Mouse (Mus musculus) limb, embryonic 12.5 days (tissue): ENCODE data around the gene Nrip3. TPM values are rescaled to one million over a fixed set of nuclear protein-coding genes. Genes with fewer than 3 reads are reported as not detected.

Source experiments
- ATAC-seq: fragments of 200-750 bp; cut with Nextera tagmentation; 2 replicates; pipeline ENCODE4 v1.8.0; 2017; ENCODE audit warnings: low read depth, moderate TSS enrichment; ENCODE audit not compliant: insufficient number of reproducible peaks, insufficient read depth, low FRiP score, low TSS enrichment
- H3K27ac ChIP-seq: fragments of 300-500 bp; sonication (generic); 2 replicates; pipeline ENCODE4 v1.5.1; 2016; ENCODE audit warnings: mild to moderate bottlenecking, moderate library complexity
- H3K27me3 ChIP-seq: fragments of 300-500 bp; sonication (generic); 2 replicates; pipeline ENCODE4 v1.6.1; 2016; ENCODE audit warnings: mild to moderate bottlenecking, moderate library complexity
- H3K36me3 ChIP-seq: fragments of 300-500 bp; sonication (generic); 2 replicates; pipeline ENCODE4 v1.6.1; 2016; ENCODE audit warnings: mild to moderate bottlenecking, moderate library complexity
- H3K4me1 ChIP-seq: fragments of 300-500 bp; sonication (generic); replicated peaks from 2 replicates; pipeline ENCODE4 v1.6.1; 2016
- H3K4me2 ChIP-seq: fragments of 300-500 bp; sonication (generic); 2 replicates; pipeline ENCODE4 v1.6.1; 2016; ENCODE audit warnings: mild to moderate bottlenecking, moderate library complexity
- H3K4me3 ChIP-seq: fragments of 300-500 bp; sonication (generic); replicated peaks from 2 replicates; pipeline ENCODE4 v1.5.1; 2016; ENCODE audit warnings: mild to moderate bottlenecking
- H3K9ac ChIP-seq: fragments of 300-500 bp; sonication (generic); replicated peaks from 2 replicates; pipeline ENCODE4 v1.6.1; 2016; ENCODE audit warnings: mild to moderate bottlenecking, moderate library complexity
- H3K9me3 ChIP-seq: fragments of 300-500 bp; sonication (generic); 2 replicates; pipeline ENCODE4 v1.6.1; 2016; ENCODE audit warnings: mild to moderate bottlenecking, moderate library complexity
- WGBS: fragments of 180-500 bp; shearing (Covaris S2); methylation state at CpG from one replicate; pipeline ENCODE4 v1.1.7; 2016; 5-methylcytosine and 5-hydroxymethylcytosine counted together
- polyA plus RNA-seq: library from polyadenylated mRNA; unstranded; fragments of >200 nt; fragmentation: Nextera tagmentation; extraction: Ambion mirVana; gene quantifications from 2 replicates; pipeline ENCODE4 v1.2.1, GENCODE M21; 2016

Gene Nrip3
- polyA plus RNA-seq, 1 experiment from 2014 or later: 0.16 TPM

DNA sequence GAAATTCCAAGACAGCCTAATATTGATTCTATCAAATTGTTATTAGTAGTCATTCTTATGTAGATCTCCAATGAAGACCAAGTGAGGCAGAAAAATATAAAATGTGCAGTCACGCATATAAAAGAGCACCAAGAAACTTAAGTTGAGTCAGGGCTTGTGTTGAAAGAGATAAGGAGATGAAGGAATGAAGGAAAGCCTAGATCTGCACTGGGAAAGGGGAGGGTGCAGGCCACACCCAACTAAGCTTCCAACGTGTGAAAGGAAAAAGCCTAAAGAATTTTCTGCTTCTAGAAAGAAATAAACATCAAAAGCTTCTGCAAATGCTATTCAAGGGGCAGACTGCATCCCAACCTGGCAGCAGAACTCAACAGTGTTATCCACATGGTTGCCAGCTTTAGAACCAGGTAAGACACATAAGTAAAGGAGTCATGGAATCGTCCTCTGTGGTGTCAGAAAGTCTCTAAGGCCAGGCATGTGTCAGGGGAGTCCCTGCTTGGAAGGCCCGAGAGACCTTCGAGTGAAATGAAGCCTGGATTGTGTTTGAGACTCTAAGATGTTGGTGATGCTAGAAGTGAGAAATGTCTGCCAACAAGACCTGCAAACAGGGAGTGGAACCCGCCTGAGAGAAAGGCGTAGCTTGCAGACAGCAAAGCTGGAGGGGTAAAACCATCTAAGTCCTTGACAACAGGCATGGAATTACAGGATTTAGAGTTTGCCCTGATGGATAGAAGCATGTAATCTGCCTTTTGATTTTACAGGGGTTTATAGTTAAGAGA lies 14.1 kb downstream of the Nrip3 start:
- no peak for ATAC-seq
- H3K27me3 ChIP-seq: no peaks in the 10 kb centered on the region; the same call in 1 of the 2 replicates
- H3K36me3 ChIP-seq: no peaks in the 10 kb centered on the region
- no peak overlapping the region for H3K4me3 ChIP-seq
- no peak overlapping the region for H3K27ac ChIP-seq
- H3K4me2 ChIP-seq: no peak overlapping the region
- H3K9ac ChIP-seq: no peak overlapping the region
- no peaks in the 10 kb centered on the region for H3K9me3 ChIP-seq
- H3K4me1 ChIP-seq: no peaks in the 10 kb centered on the region
- WGBS: 83% methylated on average over 7 of the region's 7 CpGs

DNA sequence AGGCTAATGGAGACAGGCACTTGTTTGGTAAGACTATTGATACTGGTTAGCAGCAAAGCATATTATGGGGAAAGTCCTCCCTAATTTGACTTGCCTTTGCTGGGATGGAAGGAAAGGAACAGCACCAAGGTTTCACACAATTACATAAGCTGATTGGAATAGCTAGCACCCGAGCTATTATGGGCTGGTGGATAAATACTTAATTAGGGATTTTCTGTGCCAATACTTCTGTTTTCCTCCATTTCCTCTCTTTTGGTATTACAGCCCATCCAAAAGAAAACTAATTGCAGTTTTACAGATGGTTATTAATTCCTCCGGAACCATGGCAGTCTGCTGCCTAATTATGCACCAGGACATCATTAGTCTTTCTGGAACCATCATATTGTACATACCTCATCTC lies 17.8 kb downstream of the Nrip3 start:
- Histone ChIP-seq H3K4me1 (no peaks in the 10 kb centered on the region), H3K27me3 (no peaks in the 10 kb centered on the region; the same call in 1 of the 2 replicates), H3K27ac (no peak overlapping the region), H3K9me3 (no peaks in the 10 kb centered on the region), H3K4me3 (no peak overlapping the region), H3K9ac (no peak overlapping the region), H3K36me3 (no peaks in the 10 kb centered on the region), H3K4me2 (no peak overlapping the region)
- WGBS: 68% methylated on average over 2 of the region's 2 CpGs
- no peak for ATAC-seq

DNA sequence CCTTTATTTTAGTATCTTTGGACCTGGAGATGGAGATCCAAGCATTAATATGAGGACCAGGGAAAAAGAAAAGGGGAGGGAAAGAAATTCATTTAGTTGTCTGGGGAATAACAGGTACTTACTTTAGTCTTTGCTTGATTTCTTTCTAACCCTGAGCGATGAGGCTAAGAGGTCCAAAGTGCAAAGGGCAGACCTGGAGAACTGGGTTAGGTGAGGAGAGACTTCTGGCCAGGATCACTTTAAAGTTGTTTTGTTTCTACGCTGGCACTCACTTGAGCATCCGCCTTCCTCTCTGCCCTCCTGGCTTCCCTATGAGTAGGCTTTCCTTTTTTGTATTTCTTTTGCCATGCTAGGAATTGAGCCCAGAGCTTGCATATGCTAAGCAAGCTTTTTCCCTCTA lies 25.5 kb downstream of the Nrip3 start:
- Histone ChIP-seq H3K9me3 (no peaks in the 10 kb centered on the region), H3K9ac (no peak overlapping the region), H3K4me1 (peaks cover 14% of the 10 kb centered on the region), H3K4me3 (no peak overlapping the region), H3K36me3 (no peaks in the 10 kb centered on the region), H3K4me2 (no peak overlapping the region), H3K27me3 (no peaks in the 10 kb centered on the region), H3K27ac (no peak overlapping the region)
- ATAC-seq: no peak
- WGBS: 92% methylated on average over 3 of the region's 3 CpGs

DNA sequence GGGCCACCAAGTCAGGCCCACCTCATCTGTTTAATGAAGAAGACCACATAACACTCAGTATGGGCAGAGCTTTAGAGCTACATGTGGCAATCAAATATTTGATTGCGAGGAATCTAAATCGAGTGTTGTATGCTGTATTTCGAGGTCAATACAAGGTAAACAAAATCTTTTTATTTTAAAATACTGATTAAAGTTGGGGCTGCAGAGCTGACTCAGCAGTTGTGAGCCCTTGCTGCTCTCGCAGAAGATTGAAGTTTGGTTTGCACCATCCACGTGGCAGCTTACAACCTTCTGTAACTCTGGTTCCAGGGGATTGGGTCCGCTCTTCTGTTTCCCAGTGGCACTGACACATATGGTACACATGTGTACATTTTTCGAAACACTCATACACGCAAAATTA lies 27.8 kb downstream of the Nrip3 start:
- Histone ChIP-seq H3K27ac (no peak overlapping the region), H3K36me3 (no peaks in the 10 kb centered on the region), H3K9ac (no peak overlapping the region), H3K4me2 (no peak overlapping the region), H3K4me3 (no peak overlapping the region), H3K27me3 (no peaks in the 10 kb centered on the region), H3K4me1 (peaks cover 17% of the 10 kb centered on the region), H3K9me3 (no peaks in the 10 kb centered on the region)
- WGBS: 84% methylated on average over 8 of the region's 8 CpGs
- ATAC-seq: no peak

DNA sequence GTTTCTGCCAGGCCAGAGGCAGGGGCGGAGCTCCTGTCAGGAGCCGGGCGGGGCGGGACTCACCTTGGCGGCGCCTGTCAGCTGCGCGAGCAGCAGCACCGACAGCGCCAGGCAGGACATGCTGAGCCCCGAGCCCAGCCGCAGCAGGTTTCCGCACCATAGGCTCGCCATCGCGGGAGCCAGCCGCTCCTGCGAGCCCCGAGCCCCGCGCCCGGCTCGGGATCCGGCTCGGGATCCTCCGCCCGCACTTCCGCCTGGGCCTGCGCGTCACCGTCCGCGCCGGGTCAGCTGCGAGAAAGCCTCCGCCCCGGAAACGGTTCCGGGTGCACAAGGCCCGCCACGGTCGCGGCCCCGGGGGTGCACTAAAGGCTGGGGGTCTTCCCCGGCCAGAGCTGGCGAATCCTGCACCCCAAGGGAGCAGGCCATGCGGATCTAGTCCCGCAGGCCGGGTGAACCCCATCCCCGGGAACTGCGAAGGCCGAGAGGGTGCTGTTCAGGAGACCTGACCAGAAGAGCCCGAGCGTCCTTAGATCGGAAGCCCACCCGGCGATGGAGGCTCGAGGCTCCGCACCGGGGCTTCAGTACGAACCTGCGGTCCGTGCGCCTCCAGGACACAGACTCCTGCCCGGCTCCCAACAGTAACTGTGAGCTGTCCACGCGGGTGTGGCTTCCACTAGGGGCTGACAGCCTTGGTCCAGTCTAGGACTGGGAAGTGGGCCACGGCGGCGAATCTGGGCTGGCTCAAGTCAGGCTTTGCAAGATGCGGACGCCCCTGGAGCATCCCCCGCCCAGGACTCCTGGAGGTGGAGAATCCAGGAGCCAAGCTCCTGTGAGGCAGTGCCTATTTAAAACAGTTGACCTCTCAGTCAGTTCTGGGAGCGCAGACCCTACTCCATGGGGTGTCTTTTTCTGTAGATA lies 29.6 kb downstream of the Nrip3 start, which contains the start of gene Tmem9b:
Tmem9b (minus strand) TSS at position 868 of the 918 bp plus-strand sequence.
- H3K9me3 ChIP-seq: no peaks in the 10 kb centered on the region
- whole genome bisulfite sequencing: under 1% methylated on average over 74 of the region's 74 CpGs
- peak within 1 kb of the TSS; percentile 84 for H3K4me3 ChIP-seq
- peaks cover 17% of the 10 kb centered on the region for H3K4me1 ChIP-seq
- peak within 1 kb of the TSS; percentile 89 for H3K9ac ChIP-seq
- peak within 1 kb of the TSS; percentile 90 for H3K4me2 ChIP-seq
- peak; percentile 81 for ATAC-seq
- no peaks in the 10 kb centered on the region for H3K27me3 ChIP-seq
- H3K27ac ChIP-seq: peak within 1 kb of the TSS; percentile 72
- H3K36me3 ChIP-seq: no peaks in the 10 kb centered on the region

GRCm38 (mm10) chr7:109751427-109752007 lies 30.3 kb downstream of the Nrip3 start:
- WGBS: 5% methylated on average over 13 of the region's 13 CpGs
- peaks cover 17% of the 10 kb centered on the region for H3K4me1 ChIP-seq
- peak overlapping the region; percentile 72; the same call in 1 of the 2 replicates for H3K27ac ChIP-seq
- H3K4me2 ChIP-seq: peak overlapping the region; percentile 90
- H3K36me3 ChIP-seq: no peaks in the 10 kb centered on the region
- H3K9ac ChIP-seq: peak overlapping the region; percentile 89
- peak; percentile 75; the same call in 1 of the 2 replicates for ATAC-seq
- peak overlapping the region; percentile 84 for H3K4me3 ChIP-seq
- no peaks in the 10 kb centered on the region for H3K27me3 ChIP-seq
- no peaks in the 10 kb centered on the region for H3K9me3 ChIP-seq

- WGBS: 80% methylated on average over 1 of the region's 1 CpGs
- Histone ChIP-seq H3K4me3 (no peak overlapping the region), H3K36me3 (peaks cover 17% of the 10 kb centered on the region), H3K9ac (no peak overlapping the region), H3K27me3 (no peaks in the 10 kb centered on the region), H3K27ac (no peak overlapping the region), H3K4me1 (peaks cover 8% of the 10 kb centered on the region), H3K4me2 (no peak overlapping the region), H3K9me3 (no peaks in the 10 kb centered on the region)
- ATAC-seq: no peak
Observed at GRCm38 (mm10) chr7:109747747-109748146, 34.1 kb downstream of the Nrip3 start.

- ATAC-seq: no peak
- Histone ChIP-seq H3K4me2 (no peak overlapping the region), H3K27ac (no peak overlapping the region), H3K9ac (no peak overlapping the region), H3K27me3 (no peaks in the 10 kb centered on the region), H3K4me3 (no peak overlapping the region), H3K4me1 (no peaks in the 10 kb centered on the region), H3K36me3 (peaks cover 19% of the 10 kb centered on the region), H3K9me3 (no peaks in the 10 kb centered on the region)
- 86% methylated on average over 4 of the region's 4 CpGs for WGBS
Observed at GRCm38 (mm10) chr7:109741703-109742102, 40.1 kb downstream of the Nrip3 start.

- Histone ChIP-seq H3K27me3 (no peaks in the 10 kb centered on the region), H3K9me3 (no peaks in the 10 kb centered on the region), H3K4me3 (no peak overlapping the region), H3K9ac (no peak overlapping the region), H3K36me3 (peaks cover 26% of the 10 kb centered on the region), H3K27ac (no peak overlapping the region), H3K4me1 (no peaks in the 10 kb centered on the region), H3K4me2 (no peak overlapping the region)
- ATAC-seq: no peak
- WGBS: 84% methylated on average over 1 of the region's 1 CpGs
Observed at GRCm38 (mm10) chr7:109741060-109741459, 40.8 kb downstream of the Nrip3 start.

- Histone ChIP-seq H3K36me3 (peaks cover 25% of the 10 kb centered on the region), H3K27me3 (no peaks in the 10 kb centered on the region), H3K4me1 (no peaks in the 10 kb centered on the region), H3K9ac (no peak overlapping the region), H3K9me3 (no peaks in the 10 kb centered on the region), H3K4me2 (no peak overlapping the region), H3K27ac (no peak overlapping the region), H3K4me3 (no peak overlapping the region)
- 88% methylated on average over 5 of the region's 5 CpGs for WGBS
- ATAC-seq: no peak
Observed at GRCm38 (mm10) chr7:109739822-109740370, 41.9 kb downstream of the Nrip3 start.

- no peak overlapping the region for H3K9ac ChIP-seq
- no peak overlapping the region for H3K27ac ChIP-seq
- H3K9me3 ChIP-seq: no peaks in the 10 kb centered on the region
- 89% methylated on average over 4 of the region's 4 CpGs for WGBS
- H3K4me2 ChIP-seq: no peak overlapping the region
- no peak for ATAC-seq
- H3K36me3 ChIP-seq: peaks cover 11% of the 10 kb centered on the region; the same call in 1 of the 2 replicates
- no peaks in the 10 kb centered on the region for H3K4me1 ChIP-seq
- H3K4me3 ChIP-seq: no peak overlapping the region
- H3K27me3 ChIP-seq: no peaks in the 10 kb centered on the region
Observed at GRCm38 (mm10) chr7:109734806-109735205, 47.0 kb downstream of the Nrip3 start.
